Mouse (Mus musculus) gastrocnemius, adult 8-10 months (tissue): ENCODE data around the gene Gk. TPM values are rescaled to one million over a fixed set of nuclear protein-coding genes. Genes with fewer than 3 reads are reported as not detected.
A peak's percentile ranks its signal among the peaks of the same experiment; 100 is the strongest.

Experiments
- DNase-seq, 2 experiments: peaks; one replicate each; pipeline ENCODE4 v3.0.0; 2022; ENCODE audit warnings: low spot score in 2 of 2
- total RNA-seq, 4 experiments: library from RNA; stranded (reverse); gene quantifications; 2 replicates each; pipeline ENCODE4 v1.2.4; 2022

The Gk gene
- 1 to 10 TPM in 3 of 4 experiments, under 1 TPM in 1; 0.89 to 2.2 (median 1.2) TPM for total RNA-seq

GRCm38 (mm10) chrX:85776544-85777087 lies at the start of gene Gk:
Gene Gk, minus strand, starts transcription at chrX:85776819.
- peak; percentile 96 to 97 for DNase-seq

- no peak for DNase-seq
Observed at GRCm38 (mm10) chrX:85804706-85805376, 28.2 kb upstream of the Gk start.

DNA sequence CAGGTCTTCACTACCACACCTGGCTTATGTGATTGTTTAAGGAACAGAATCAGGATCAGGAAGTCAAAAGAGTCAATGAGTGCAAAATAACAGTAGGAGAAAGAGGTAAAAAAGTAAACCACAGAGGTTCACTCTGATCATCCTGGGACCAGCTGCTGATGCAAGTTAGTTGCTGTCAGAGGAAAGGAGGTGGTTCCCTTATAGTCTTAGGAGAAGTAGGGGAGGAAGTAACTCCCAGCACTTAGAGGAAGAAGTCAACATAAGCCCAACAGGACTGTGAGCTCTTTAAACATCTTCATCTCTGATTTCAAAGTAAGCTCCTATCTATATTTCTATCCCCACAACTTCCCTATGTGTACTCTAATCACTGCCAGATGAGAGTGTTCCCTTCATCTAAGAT lies 26.4 kb upstream of the Gk start:
- no peak for DNase-seq

- no peak for DNase-seq
Observed at GRCm38 (mm10) chrX:85797449-85797848, 20.8 kb upstream of the Gk start.

GRCm38 (mm10) chrX:85778346-85778745 lies 1.7 kb upstream of the Gk start:
- no peak for DNase-seq

GRCm38 (mm10) chrX:85777141-85777540 lies 522 bp upstream of the Gk start:
- DNase-seq: peak in 1 of 2 experiments; percentile 4

- peak in 1 of 2 experiments; percentile 1 for DNase-seq
Observed at GRCm38 (mm10) chrX:85775879-85776543, 608 bp downstream of the Gk start.

DNA sequence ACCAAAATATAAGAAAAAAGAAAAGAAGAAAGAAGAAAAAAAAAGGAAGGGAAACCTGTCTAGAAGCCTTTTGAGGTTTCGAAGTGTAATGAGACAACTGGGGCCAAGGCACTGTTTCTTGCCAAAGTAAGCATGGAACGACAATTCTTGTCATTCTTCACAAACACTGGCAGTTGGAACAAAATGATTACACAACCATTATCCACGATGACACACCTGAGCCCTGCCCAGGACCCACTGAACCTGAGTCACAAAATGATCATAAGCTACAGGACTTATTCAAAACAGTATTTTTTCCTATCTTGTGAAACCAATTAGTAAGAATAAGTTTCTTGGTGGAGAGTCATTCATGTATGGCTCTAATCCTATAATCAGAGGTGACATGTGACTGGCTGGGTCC lies 5.3 kb downstream of the Gk start:
- no peak for DNase-seq

- no peak for DNase-seq
Observed at GRCm38 (mm10) chrX:85770747-85771146, 5.9 kb downstream of the Gk start.

GRCm38 (mm10) chrX:85768578-85768977 lies 8.0 kb downstream of the Gk start:
- DNase-seq: no peak

GRCm38 (mm10) chrX:85756005-85756404 lies 20.6 kb downstream of the Gk start:
- DNase-seq: no peak

DNA sequence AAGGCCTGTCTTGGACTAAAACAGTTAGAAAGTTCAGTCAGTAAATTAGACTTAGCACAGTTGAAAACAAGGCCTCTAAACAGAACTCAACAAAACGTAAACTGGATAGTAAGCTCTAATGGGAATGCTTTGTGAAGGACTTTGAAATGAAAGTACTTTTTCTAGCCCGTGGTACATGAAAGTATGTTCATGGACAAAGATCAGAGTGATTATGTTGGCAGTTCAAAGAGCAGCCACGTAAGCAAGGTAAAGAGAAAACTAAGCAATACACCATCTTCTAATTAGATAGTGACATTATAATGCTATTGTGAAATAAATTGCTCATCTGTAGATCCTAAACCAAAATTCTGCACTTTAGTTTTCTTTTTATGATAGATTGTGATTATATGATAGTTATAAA lies 32.8 kb downstream of the Gk start:
- no peak for DNase-seq

GRCm38 (mm10) chrX:85733228-85733627 lies 43.4 kb downstream of the Gk start:
- DNase-seq: no peak

- DNase-seq: no peak
Observed at GRCm38 (mm10) chrX:85731133-85731938, 45.3 kb downstream of the Gk start.

DNA sequence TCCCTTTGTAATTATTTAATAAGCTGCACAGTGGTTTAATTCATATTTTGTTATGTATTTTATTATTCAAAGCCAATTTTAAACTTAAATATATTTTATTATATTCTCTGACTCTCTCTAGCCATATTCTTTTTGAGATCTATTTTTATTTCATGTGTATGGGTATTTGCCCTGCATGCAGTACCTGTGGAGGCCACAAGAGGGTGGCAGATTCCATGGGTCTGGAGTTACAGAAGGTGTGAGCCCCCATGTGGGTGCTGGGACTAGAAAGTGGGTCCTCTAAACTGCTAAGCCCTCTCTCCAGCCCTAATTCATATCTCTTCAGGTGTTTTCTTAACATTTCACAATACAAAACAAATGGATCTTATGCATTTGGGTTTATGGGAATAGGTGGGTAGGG lies 55.4 kb downstream of the Gk start:
- no peak for DNase-seq

DNA sequence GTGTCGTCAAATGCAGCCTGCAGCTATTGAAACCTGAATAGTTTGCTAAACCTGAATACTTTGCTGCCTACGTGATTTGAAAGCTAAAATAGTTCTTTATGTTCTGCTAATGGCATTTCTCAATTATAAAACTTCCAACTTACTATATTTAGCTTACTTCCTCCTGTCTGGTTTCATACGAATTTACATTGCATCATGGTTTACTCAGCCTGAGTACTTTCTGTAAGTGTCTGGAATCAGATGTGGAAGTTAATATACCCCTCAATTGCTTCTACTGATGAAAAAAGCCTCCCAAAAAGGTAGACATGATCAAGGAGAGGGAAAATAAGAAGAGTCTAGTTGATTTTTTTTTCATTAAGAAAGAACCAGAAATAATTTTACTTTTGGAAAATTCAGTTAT lies 66.2 kb downstream of the Gk start:
- DNase-seq: no peak

- no peak for DNase-seq
Observed at GRCm38 (mm10) chrX:85705715-85706114, 70.9 kb downstream of the Gk start.

DNA sequence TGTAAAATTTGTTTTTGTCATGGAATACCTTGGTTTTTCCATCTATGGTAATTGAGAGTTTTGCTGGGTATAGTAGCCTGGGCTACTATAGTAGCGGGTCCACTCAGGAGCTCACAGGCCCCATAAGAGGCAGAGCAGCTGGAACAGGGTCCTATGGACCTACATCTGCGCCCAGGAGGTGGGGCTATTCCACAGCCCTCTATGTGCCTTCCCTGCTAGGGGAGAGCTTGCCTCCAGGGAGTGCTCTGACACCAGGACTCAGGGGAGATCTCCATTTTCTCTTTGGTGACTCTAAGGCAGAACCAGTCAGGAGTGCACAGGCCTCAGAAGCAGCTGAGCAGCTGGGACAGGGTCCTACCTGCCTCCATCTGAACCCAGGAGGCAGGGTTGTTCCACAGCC lies 92.9 kb downstream of the Gk start:
- DNase-seq: no peak

GRCm38 (mm10) chrX:85682125-85682524 lies 94.5 kb downstream of the Gk start:
- DNase-seq: no peak

DNA sequence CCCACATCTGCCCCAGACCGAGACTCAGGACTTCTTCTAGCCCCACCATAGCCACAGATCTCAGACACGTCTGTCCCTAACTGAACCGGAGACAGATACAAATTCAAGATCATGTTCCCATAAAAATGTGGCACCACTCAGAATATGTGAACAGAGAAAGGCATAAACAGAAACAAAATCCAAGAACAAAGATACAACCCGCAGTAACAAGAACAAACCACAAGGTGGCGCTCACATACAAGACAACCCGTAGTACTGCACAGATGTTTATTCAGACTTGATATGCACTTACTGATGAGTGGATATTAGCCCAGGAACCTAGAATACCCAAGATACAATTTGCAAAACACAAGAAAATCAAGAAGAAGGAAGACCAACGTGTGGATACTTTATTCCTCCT lies 99.8 kb downstream of the Gk start:
- DNase-seq: no peak
